Mouse (Mus musculus): Measurements from ENCODE around the gene Hfe.

DNA sequence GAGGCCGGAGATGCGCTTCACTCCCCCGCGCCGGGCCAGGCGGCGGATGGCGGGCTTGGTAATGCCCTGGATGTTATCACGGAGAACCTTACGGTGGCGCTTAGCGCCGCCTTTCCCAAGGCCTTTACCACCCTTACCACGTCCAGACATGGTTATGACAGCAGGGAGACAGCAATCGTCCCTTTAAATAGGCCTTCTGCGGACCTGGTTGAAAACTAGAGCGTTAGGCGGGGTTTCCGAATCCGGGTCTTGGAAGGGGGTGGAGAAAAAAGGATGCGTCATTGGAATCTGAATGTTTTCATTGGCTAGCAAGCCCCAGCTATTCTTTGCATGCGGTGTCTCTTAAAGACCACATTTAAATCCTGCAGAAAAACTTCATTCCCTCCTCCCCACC, 12.4 kb downstream of the Hfe start, which contains the start of gene Hist1h4c:
- TF ChIP-seq POLR2A (IDR thresholded peaks at IDR 0.05; ENCODE audit: borderline replicate concordance, extremely low read depth, insufficient read depth, insufficient read length, poor library complexity, severe bottlenecking) (peak; percentile 87; the same call in 1 of the 2 replicates), CTCF (IDR thresholded peaks at IDR 0.05; ENCODE audit: borderline replicate concordance, extremely low read depth, insufficient read depth, insufficient read length) (no peak)
